Mouse (Mus musculus): ENCODE results near the gene Fgr.

- no peak for TF ChIP-seq CTCF (IDR thresholded peaks at IDR 0.05; ENCODE audit: borderline replicate concordance, control insufficient read depth, extremely low read depth, insufficient read depth, low read length, poor library complexity)
- TF ChIP-seq POLR2A (IDR thresholded peaks at IDR 0.05; ENCODE audit: control insufficient read depth, extremely low read depth, insufficient read depth, low read length, poor library complexity), result no peak
Observed at GRCm38 (mm10) chr4:132943088-132943487, 30.8 kb upstream of the Fgr start.

Measured in thymus, adult 2 months (tissue).